Mouse (Mus musculus) heart, postnatal 0 days (tissue): Measurements from ENCODE around the gene Akap6.

Source experiments
- CTCF ChIP-seq: IDR thresholded peaks from 2 replicates; pipeline ENCODE4 v1.5.1; 2016; ENCODE audit warnings: antibody characterized with exemption, control low read depth, low read depth
- EP300 ChIP-seq: IDR thresholded peaks from 2 replicates; pipeline ENCODE4 v1.6.1; 2016; ENCODE audit warnings: antibody characterized with exemption, low read depth

- no peak for TF ChIP-seq CTCF
- TF ChIP-seq EP300, result no peak
Observed at GRCm38 (mm10) chr12:53033404-53033913, 334.3 kb downstream of the Akap6 start.
